Mouse (Mus musculus) erythroblast, embryonic 14.5 days (primary cell): ENCODE results near the gene Tsc2.

Experiments used
- GATA1 ChIP-seq: IDR thresholded peaks from 2 replicates; pipeline ENCODE4 v1.6.1; 2012; ENCODE audit warnings: low read length, inconsistent platforms, mixed read lengths
- TAL1 ChIP-seq: IDR thresholded peaks from 3 replicates; pipeline ENCODE4 v1.6.1; 2012; ENCODE audit warnings: low read length, inconsistent platforms, mixed read lengths

DNA sequence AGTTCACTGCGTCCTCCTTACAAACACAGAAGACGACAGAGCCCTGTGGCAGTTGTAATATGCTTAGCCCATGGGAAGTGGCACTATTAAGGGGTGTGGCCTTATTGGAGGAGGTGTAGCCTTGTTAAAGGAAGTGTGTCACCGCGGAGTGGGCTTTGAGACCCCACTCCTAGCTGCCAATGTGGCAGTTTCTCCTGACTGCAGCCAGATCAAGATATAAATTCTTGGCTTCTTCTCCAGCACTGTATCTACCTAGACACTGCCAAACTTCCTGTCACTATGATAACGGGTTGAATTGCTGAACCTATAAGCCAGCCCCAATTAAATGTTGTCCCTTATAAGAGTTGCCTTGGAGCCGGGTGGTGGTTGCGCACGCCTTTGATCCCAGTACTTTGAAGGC, 7.0 kb downstream of the Tsc2 start:
- no peak for TF ChIP-seq TAL1
- no peak for TF ChIP-seq GATA1
